Mouse (Mus musculus): Measurements from ENCODE around the gene Cdc34. TPM values are rescaled to one million over a fixed set of nuclear protein-coding genes. Genes with fewer than 3 reads are reported as not detected.
"Not testable (repeated sequence)": the region's sequence is repeated elsewhere in the genome, so short reads cannot be mapped to it uniquely, and the experiment has no call there.

The Cdc34 gene
- polyA plus RNA-seq, 1 experiment from 2014 or later: 77.6 TPM

DNA sequence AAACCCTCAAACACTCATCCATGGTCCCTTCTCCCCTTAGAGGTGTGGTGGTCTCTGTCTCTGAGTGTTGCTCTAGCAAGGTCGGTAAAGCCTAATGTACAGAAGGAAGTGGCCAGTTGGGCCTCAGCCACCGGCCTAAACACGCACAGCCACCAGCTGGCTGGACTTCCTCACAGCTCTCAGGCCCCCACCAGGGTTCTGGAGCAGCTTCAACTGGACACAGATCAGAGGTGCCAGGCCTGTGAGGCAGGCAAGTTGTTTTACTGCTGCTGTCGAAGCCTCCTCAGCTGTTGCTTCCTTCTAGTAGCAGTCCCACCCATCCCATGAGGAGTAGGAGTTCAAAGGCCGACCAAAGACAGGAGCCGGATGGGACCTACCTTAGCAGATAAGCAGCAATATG is 15.9 kb downstream of the Cdc34 start:
- no peak for ATAC-seq
- WGBS (ENCODE audit: insufficient replicate concordance): 48% methylated on average over 6 of the region's 6 CpGs
- no peak overlapping the region for H3K27ac ChIP-seq (ENCODE audit: low read depth)

DNA sequence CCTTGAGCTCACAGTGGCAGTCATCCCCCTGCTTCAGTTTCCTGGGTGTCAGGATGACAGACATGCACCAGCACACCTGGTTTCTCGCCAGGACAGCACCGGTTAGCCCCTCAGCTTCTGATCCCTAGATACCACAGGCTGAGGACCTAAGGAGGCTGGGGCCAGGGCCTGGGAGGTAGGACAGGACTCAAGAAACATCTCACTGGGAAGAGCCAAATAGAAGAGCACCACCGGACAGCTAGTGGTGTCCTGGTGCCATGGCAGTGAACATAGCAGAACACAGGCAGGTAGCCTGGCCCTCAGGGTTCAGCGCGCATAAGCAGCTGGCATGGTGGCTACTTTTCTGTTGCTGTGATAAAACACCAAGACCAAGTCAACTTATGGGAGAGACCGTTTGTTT is 16.5 kb downstream of the Cdc34 start:
- Histone ChIP-seq H3K4me2 (ENCODE audit: low read depth, low read length) (no peak overlapping the region), H3K4me3 (ENCODE audit: low read depth, low read length) (no peak overlapping the region), H3K27me3 (ENCODE audit: insufficient read depth, low read length) (no peaks in the 10 kb centered on the region), H3K36me3 (replicated peaks; ENCODE audit: insufficient read depth, low read length) (no peaks in the 10 kb centered on the region), H3K27ac (ENCODE audit: low read depth) (no peak overlapping the region), H3K9ac (replicated peaks) (no peak overlapping the region), H3K9me3 (ENCODE audit: low read length) (no peaks in the 10 kb centered on the region), H3K4me1 (ENCODE audit: insufficient read depth) (peaks cover 24% of the 10 kb centered on the region)
- DNase-seq: no peak
- ATAC-seq: no peak
- TF ChIP-seq EP300 (IDR thresholded peaks at IDR 0.05; ENCODE audit: low read depth) (no peak), CTCF (IDR thresholded peaks at IDR 0.05; ENCODE audit: low read depth) (no peak)
- WGBS (ENCODE audit: insufficient replicate concordance): 91% methylated on average over 6 of the region's 6 CpGs

More for the DNA sequence above, 15.9 kb downstream of the Cdc34 start:
- Histone ChIP-seq H3K27me3 (ENCODE audit: insufficient read depth, low read length) (no peaks in the 10 kb centered on the region), H3K4me2 (ENCODE audit: low read depth, low read length) (no peak overlapping the region), H3K4me1 (ENCODE audit: insufficient read depth) (peaks cover 24% of the 10 kb centered on the region), H3K9ac (replicated peaks) (no peak overlapping the region), H3K4me3 (ENCODE audit: low read depth, low read length) (no peak overlapping the region), H3K9me3 (ENCODE audit: low read length) (no peaks in the 10 kb centered on the region), H3K36me3 (replicated peaks; ENCODE audit: insufficient read depth, low read length) (no peaks in the 10 kb centered on the region)
- no peak for TF ChIP-seq CTCF (IDR thresholded peaks at IDR 0.05; ENCODE audit: low read depth)
- no peak for TF ChIP-seq EP300 (IDR thresholded peaks at IDR 0.05; ENCODE audit: low read depth)
- DNase-seq: no peak

DNA sequence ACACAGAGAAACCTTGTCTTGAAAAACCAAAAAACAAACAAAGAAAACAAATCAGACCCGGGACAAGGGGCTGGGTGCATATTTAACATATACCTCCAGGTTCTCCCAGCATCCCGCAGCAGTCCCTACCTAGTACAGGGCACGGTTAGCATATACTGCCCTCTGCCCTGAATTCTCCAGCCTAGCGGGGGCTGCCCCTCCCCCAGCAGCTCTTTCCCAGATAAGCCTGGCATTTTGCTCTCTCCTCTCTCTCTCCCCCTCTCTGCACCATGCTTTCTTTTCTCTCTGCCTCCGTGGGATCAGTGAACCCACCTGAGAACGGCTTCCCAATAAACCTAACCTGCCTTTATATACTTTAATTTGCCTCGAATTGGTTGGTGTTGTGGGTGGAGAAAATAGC is 18.7 kb downstream of the Cdc34 start:
- no peaks in the 10 kb centered on the region for H3K27me3 ChIP-seq (ENCODE audit: insufficient read depth, low read length)
- no peak for TF ChIP-seq CTCF (IDR thresholded peaks at IDR 0.05; ENCODE audit: low read depth)
- TF ChIP-seq EP300 (IDR thresholded peaks at IDR 0.05; ENCODE audit: low read depth): no peak
- peaks cover 31% of the 10 kb centered on the region for H3K4me1 ChIP-seq (ENCODE audit: insufficient read depth)
- ATAC-seq (no peak), DNase-seq (no peak)
- no peaks in the 10 kb centered on the region for H3K36me3 ChIP-seq (replicated peaks; ENCODE audit: insufficient read depth, low read length)
- WGBS (ENCODE audit: insufficient replicate concordance): 41% methylated on average over 7 of the region's 7 CpGs
- H3K27ac ChIP-seq (ENCODE audit: low read depth): peak overlapping the region; percentile 52
- no peak overlapping the region for H3K9ac ChIP-seq (replicated peaks)
- 0 out of 2 replicates have a peak overlapping the region, but pooled peaks have one; percentile 14 for H3K4me2 ChIP-seq (ENCODE audit: low read depth, low read length)
- H3K4me3 ChIP-seq (ENCODE audit: low read depth, low read length): no peak overlapping the region
- no peaks in the 10 kb centered on the region for H3K9me3 ChIP-seq (ENCODE audit: low read length)

DNA sequence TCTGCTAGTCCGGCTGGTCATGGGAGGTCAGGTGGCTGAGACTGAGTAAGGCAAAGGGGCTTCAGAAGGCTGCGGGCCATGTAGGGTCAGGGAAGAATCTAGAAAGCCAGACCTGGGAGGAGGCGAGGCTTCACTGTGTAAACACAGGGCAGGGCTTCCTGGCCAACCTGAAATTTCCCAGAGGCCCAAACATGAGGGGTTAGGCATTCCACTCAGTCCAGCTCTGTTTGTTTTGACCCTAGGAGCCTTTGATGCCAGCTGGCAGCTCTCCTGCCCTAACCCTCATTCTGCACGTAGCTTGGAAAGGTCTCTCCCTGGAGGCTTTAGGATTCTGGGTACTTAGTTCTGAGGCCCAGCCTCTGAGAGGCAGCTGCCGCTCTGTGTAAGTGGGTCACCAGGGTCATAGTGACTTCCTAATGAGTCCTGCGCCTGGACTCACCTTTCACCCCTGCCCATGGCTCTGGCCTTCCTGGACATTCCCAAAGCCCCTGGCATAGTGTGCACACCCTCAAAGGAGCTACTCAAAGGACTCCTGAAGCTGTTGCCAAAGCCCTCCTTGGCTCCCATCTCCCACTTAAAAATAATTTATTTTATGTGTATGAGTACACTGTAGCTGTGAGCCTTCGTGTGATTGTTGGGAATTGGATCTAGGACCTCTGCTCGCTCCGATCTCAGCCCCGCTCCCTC is 19.6 kb downstream of the Cdc34 start:
- TF ChIP-seq EP300 (IDR thresholded peaks at IDR 0.05; ENCODE audit: low read depth) (no peak), CTCF (IDR thresholded peaks at IDR 0.05; ENCODE audit: low read depth) (no peak)
- peak overlapping the region; percentile 52 for H3K27ac ChIP-seq (ENCODE audit: low read depth)
- peak; percentile 60 for DNase-seq
- peak; percentile 15 for ATAC-seq
- no peak overlapping the region for H3K4me3 ChIP-seq (ENCODE audit: low read depth, low read length)
- peaks cover 31% of the 10 kb centered on the region for H3K4me1 ChIP-seq (ENCODE audit: insufficient read depth)
- peaks cover 6% of the 10 kb centered on the region; the same call in 1 of the 2 replicates for H3K36me3 ChIP-seq (replicated peaks; ENCODE audit: insufficient read depth, low read length)
- no peaks in the 10 kb centered on the region for H3K9me3 ChIP-seq (ENCODE audit: low read length)
- no peak overlapping the region for H3K9ac ChIP-seq (replicated peaks)
- no peak overlapping the region for H3K4me2 ChIP-seq (ENCODE audit: low read depth, low read length)
- WGBS (ENCODE audit: insufficient replicate concordance): 55% methylated on average over 10 of the region's 10 CpGs
- H3K27me3 ChIP-seq (ENCODE audit: insufficient read depth, low read length): no peaks in the 10 kb centered on the region

DNA sequence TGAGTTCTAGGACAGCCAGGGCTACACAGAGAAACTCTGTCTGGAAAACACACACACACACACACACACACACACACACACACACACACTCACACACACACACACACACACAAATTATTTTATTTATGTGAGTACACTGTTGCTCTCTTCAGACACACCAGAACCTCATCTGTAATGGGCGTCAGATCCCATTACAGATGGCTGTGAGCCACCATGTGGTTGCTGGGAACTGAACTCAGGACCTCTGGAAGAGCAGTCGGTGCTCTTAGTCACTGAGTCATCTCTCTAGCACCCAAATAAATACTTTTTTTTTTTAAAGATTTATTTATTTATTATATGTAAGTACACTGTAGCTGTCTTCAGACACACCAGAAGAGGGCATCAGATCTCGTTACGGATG is 21.0 kb downstream of the Cdc34 start:
- H3K9ac ChIP-seq (replicated peaks); H3K4me2 ChIP-seq (ENCODE audit: low read depth, low read length); ATAC-seq; H3K9me3 ChIP-seq (ENCODE audit: low read length); H3K27me3 ChIP-seq (ENCODE audit: insufficient read depth, low read length); H3K27ac ChIP-seq (ENCODE audit: low read depth); DNase-seq; H3K4me3 ChIP-seq (ENCODE audit: low read depth, low read length): not testable (repeated sequence)
- 80% methylated on average over 3 of the region's 4 CpGs for WGBS (ENCODE audit: insufficient replicate concordance)
- Histone ChIP-seq H3K36me3 (replicated peaks; ENCODE audit: insufficient read depth, low read length) (peaks cover 19% of the 10 kb centered on the region), H3K4me1 (ENCODE audit: insufficient read depth) (peaks cover 41% of the 10 kb centered on the region)

DNA sequence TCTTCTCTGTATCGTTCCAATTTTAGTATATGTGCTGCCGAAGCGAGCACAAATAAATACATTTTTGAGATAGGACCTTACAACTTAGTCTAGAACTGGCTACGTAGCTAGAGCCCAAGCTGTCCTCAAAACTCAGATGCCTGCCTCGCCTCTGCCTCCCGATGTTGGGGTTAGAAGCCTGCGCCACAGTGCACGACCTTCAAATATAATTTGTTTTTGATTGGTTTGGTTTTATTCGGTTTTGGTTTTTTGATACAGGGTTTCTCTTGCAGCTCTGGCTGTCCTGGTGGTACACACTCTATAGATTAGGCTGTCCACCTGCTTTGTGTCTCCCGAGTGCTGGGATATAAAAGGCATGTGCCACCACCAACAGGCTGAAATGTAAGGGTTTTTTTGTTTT is 21.5 kb downstream of the Cdc34 start:
- Histone ChIP-seq H3K9ac (replicated peaks) (no peak overlapping the region), H3K9me3 (ENCODE audit: low read length) (no peaks in the 10 kb centered on the region), H3K36me3 (replicated peaks; ENCODE audit: insufficient read depth, low read length) (peaks cover 25% of the 10 kb centered on the region), H3K4me3 (ENCODE audit: low read depth, low read length) (peak overlapping the region; percentile 85; the same call in 1 of the 2 replicates), H3K4me1 (ENCODE audit: insufficient read depth) (peaks cover 42% of the 10 kb centered on the region), H3K4me2 (ENCODE audit: low read depth, low read length) (peak overlapping the region; percentile 77; the same call in 1 of the 2 replicates), H3K27ac (ENCODE audit: low read depth) (no peak overlapping the region), H3K27me3 (ENCODE audit: insufficient read depth, low read length) (no peaks in the 10 kb centered on the region)
- no peak for TF ChIP-seq CTCF (IDR thresholded peaks at IDR 0.05; ENCODE audit: low read depth)
- no peak for TF ChIP-seq EP300 (IDR thresholded peaks at IDR 0.05; ENCODE audit: low read depth)
- no peak for ATAC-seq
- WGBS (ENCODE audit: insufficient replicate concordance): 80% methylated on average over 10 of the region's 10 CpGs
- no peak for DNase-seq
